Mouse (Mus musculus): ENCODE data around the gene P2ry6. TPM values are rescaled to one million over a fixed set of nuclear protein-coding genes. Genes with fewer than 3 reads are reported as not detected.

P2ry6 gene
- polyA plus RNA-seq, 1 experiment from 2014 or later, result 9.9 TPM

DNA sequence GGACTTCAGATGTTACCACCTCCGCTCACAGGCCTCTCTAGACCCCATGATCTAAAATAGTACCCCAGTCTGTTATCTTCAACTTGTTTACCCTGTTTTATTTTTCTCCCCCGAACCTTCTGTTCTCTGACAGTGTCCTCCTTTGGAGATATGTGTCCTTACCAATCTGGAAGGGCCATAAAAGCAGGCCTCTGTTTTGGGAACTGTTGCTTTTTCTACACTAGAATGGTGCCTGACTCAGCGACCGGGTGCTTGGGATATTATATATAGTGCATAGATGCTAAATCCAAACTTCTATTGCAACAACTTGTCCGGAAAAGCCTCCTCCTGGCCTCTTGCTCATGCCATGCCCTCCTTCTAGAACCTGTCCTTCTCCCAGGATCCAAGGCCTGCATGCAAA, 50.2 kb downstream of the P2ry6 start:
- peak overlapping the region; percentile 76 for H3K4me3 ChIP-seq
- H3K36me3 ChIP-seq, result peaks cover 29% of the 10 kb centered on the region; the same call in 1 of the 2 replicates
- 56% methylated on average over 5 of the region's 5 CpGs for WGBS
- peak overlapping the region; percentile 86 for H3K27ac ChIP-seq
- peaks cover 100% of the 10 kb centered on the region for H3K4me1 ChIP-seq
- H3K4me2 ChIP-seq, result peak overlapping the region; percentile 93
- H3K9ac ChIP-seq, result 0 out of 2 replicates have a peak overlapping the region, but pooled peaks have one; percentile 85
- H3K27me3 ChIP-seq, result no peaks in the 10 kb centered on the region
- H3K9me3 ChIP-seq, result no peaks in the 10 kb centered on the region
- ATAC-seq (ENCODE audit: borderline replicate concordance, extremely low read depth, low FRiP score, low TSS enrichment), result no peak

DNA sequence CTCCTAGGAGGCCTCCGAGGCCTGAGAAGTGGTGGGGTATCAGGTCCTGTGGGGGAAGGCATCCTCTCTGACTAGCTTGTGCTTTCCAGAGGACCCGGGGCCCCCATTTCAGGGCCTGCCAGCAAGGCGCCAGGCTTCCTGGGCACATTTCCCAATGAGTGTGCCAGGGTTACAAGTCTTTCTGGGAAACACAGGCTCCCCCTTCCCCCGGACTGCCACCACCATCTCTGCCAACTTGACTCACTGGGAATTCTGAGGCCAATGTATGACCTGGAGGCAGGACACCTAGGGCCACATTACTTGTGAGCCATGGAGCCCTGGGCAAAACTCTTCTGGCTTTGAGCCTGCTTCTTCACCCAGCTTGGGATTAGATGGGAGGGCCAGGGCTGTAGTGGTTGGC, 51.5 kb downstream of the P2ry6 start:
- no peak for ATAC-seq (ENCODE audit: borderline replicate concordance, extremely low read depth, low FRiP score, low TSS enrichment)
- Histone ChIP-seq H3K27me3 (no peaks in the 10 kb centered on the region), H3K4me2 (peak overlapping the region; percentile 93; the same call in 1 of the 2 replicates), H3K9me3 (no peaks in the 10 kb centered on the region), H3K4me3 (no peak overlapping the region), H3K4me1 (peaks cover 100% of the 10 kb centered on the region), H3K9ac (no peak overlapping the region), H3K36me3 (peaks cover 25% of the 10 kb centered on the region; the same call in 1 of the 2 replicates), H3K27ac (peak overlapping the region; percentile 33; the same call in 1 of the 2 replicates)
- WGBS, result 71% methylated on average over 4 of the region's 4 CpGs

DNA sequence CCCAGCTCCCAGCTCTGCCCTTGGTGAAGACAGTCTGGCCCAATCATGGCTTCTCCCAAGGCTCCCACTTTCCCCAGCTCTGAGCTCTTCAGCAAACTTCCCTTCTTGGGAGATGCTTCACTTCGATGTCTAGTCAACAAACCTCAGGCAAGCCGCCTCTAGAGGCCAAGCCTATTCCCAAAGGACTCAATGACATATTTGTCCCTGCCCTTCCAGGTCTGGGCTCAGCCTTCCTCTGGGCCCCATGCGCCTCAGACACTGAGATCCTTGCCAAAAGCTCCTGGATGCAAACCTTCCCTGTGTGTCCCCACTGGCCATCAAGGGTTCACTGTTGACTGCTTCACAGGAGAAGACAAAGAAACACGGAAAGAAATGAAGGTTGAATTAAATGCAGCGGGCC, 53.2 kb downstream of the P2ry6 start:
- 78% methylated on average over 5 of the region's 5 CpGs for WGBS
- Histone ChIP-seq H3K9ac (no peak overlapping the region), H3K4me3 (no peak overlapping the region), H3K4me1 (peaks cover 100% of the 10 kb centered on the region), H3K36me3 (peaks cover 34% of the 10 kb centered on the region), H3K9me3 (no peaks in the 10 kb centered on the region), H3K27ac (peak overlapping the region; percentile 84; the same call in 1 of the 2 replicates), H3K4me2 (no peak overlapping the region), H3K27me3 (no peaks in the 10 kb centered on the region)
- ATAC-seq (ENCODE audit: borderline replicate concordance, extremely low read depth, low FRiP score, low TSS enrichment), result no peak

DNA sequence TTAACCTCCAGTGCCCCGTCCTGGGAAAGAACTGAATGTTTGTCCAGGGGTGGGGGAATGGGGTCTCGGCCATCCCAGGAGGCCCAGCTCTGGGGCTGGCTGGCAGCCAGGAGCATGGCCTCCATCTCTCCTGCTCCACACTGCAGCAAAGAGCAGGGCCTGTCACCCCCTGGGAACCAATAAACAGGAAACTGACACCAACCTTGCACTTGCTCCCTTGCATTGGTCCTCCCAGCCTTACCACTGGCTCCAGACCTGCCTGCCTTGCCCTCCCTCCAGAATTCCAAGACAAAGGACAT, 54.7 kb downstream of the P2ry6 start:
- peak; percentile 69 for ATAC-seq (ENCODE audit: borderline replicate concordance, extremely low read depth, low FRiP score, low TSS enrichment)
- no peak overlapping the region for H3K4me3 ChIP-seq
- no peaks in the 10 kb centered on the region for H3K27me3 ChIP-seq
- no peak overlapping the region; the same call in 1 of the 2 replicates for H3K9ac ChIP-seq
- whole genome bisulfite sequencing, result 22% methylated on average over 2 of the region's 2 CpGs
- peaks cover 95% of the 10 kb centered on the region for H3K4me1 ChIP-seq
- H3K9me3 ChIP-seq, result no peaks in the 10 kb centered on the region
- H3K36me3 ChIP-seq, result peaks cover 46% of the 10 kb centered on the region
- H3K27ac ChIP-seq, result peak overlapping the region; percentile 84
- H3K4me2 ChIP-seq, result peak overlapping the region; percentile 33

DNA sequence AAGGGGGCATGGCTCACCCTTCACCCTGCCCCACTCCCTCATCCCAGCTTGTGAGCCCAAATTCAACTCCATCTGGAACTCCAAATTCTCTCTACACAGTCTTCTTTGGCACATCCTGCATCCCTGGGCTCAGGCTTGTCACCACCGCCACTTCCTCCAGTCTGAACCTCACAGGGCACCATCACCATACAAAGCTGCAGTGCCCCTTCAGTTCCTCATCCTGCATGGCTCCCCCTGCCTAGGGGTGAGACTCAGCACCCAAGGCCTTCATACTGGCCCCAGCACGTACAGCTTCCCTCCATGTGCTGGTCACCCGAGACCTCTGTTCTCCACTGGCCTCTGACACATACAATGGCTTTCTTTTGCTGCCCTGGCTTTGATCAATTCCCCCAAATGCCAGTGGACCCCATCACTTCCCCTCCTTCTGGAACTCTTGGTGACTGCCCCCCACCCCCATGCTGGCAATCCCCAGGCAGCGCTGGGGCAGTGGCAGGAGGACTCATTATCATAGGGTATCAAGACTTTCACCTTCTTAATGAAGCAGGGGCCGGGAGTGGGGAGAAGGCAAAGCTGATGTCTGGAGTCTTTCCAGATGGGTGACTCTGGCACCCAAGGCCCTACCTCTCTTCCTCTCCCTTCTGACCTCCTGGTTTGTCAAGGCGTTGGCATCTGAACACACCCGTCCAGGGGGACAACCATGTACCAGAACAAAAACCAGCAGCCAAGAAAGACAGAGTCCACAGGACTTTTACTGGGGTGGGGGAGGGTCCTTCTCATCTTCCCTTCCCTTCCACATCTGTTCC, 55.2 kb downstream of the P2ry6 start:
- no peak for ATAC-seq (ENCODE audit: borderline replicate concordance, extremely low read depth, low FRiP score, low TSS enrichment)
- Histone ChIP-seq H3K9ac (peak overlapping the region; percentile 12), H3K9me3 (no peaks in the 10 kb centered on the region), H3K4me2 (peak overlapping the region; percentile 33), H3K4me3 (no peak overlapping the region), H3K27ac (peak overlapping the region; percentile 84), H3K36me3 (peaks cover 46% of the 10 kb centered on the region), H3K27me3 (no peaks in the 10 kb centered on the region), H3K4me1 (peaks cover 91% of the 10 kb centered on the region)
- WGBS, result 31% methylated on average over 7 of the region's 7 CpGs

DNA sequence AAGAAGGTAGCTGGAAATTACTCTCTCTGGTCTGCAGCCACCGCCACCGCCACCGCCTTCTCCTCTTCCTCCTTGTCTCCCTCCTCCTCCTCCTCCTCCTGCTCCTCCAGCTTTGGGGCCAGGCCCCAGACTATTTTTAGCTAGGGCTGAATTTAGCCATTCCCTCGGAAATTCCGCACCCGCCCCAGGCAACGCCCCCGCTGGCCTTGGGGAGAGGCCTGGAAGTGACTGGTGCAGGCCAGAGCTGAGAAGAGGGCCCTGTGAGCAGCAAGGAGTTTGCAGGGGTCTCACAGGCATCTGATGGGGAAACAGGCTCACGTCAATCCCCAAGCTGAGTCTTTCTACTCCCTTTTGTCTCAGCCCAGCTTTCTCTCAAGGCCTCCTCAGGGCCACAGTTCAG, 56.3 kb downstream of the P2ry6 start:
- Histone ChIP-seq H3K4me2 (peak overlapping the region; percentile 33), H3K4me3 (no peak overlapping the region), H3K27ac (peak overlapping the region; percentile 84), H3K9me3 (no peaks in the 10 kb centered on the region), H3K9ac (peak overlapping the region; percentile 8; the same call in 1 of the 2 replicates), H3K27me3 (no peaks in the 10 kb centered on the region), H3K4me1 (peaks cover 91% of the 10 kb centered on the region), H3K36me3 (peaks cover 44% of the 10 kb centered on the region)
- WGBS, result 11% methylated on average over 9 of the region's 9 CpGs
- peak; percentile 44; the same call in 1 of the 2 replicates for ATAC-seq (ENCODE audit: borderline replicate concordance, extremely low read depth, low FRiP score, low TSS enrichment)

DNA sequence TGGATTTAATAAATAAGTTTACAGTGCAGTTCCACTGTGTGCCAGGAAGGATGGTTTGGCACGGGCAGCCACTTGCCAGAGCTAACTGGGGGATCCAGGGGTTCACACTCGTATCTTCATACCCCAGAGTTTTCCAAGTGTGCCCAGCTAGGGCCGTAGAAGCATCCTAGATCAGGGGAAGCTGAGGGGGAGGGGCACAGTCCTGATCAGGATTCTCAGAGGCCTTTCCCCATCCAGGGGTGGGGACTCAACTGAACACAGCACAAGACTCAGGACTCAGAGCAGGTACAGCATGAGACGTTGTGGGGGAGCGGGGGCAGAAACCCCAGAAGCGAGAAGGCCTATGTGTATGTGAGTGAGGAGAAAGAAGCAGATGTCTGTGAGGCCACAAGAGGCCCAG, 56.7 kb downstream of the P2ry6 start:
- ATAC-seq (ENCODE audit: borderline replicate concordance, extremely low read depth, low FRiP score, low TSS enrichment), result 0 out of 2 replicates have a peak, but pooled peaks have one; percentile 2
- 44% methylated on average over 6 of the region's 6 CpGs for WGBS
- H3K9me3 ChIP-seq, result no peaks in the 10 kb centered on the region
- peak overlapping the region; percentile 33 for H3K4me2 ChIP-seq
- H3K27me3 ChIP-seq, result no peaks in the 10 kb centered on the region
- peaks cover 41% of the 10 kb centered on the region for H3K36me3 ChIP-seq
- no peak overlapping the region for H3K4me3 ChIP-seq
- peaks cover 91% of the 10 kb centered on the region for H3K4me1 ChIP-seq
- H3K27ac ChIP-seq, result peak overlapping the region; percentile 84
- no peak overlapping the region for H3K9ac ChIP-seq

DNA sequence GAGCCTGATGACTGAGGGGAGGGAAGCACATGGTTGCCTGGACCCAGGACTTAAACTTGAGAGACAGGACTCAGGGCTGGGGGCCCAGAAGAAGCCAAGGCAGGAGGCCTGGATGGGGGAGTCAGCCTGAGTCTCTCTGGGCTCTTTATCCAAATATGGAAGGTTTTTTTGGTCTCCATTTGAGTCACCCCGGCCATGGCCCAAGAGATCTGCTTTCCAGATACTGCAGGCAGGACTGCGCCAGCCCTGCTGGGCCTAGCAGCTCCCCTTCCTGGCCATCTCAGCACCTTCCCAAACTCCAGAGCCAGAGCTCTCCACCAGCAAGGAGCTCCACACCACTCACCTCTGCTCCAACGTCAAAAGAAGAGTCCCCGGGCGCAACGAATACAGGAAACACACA, 57.9 kb downstream of the P2ry6 start:
- Histone ChIP-seq H3K36me3 (peaks cover 29% of the 10 kb centered on the region), H3K9ac (no peak overlapping the region), H3K4me2 (no peak overlapping the region), H3K9me3 (no peaks in the 10 kb centered on the region), H3K4me3 (no peak overlapping the region), H3K27me3 (no peaks in the 10 kb centered on the region), H3K27ac (0 out of 2 replicates have a peak overlapping the region, but pooled peaks have one; percentile 12), H3K4me1 (peaks cover 91% of the 10 kb centered on the region)
- 62% methylated on average over 6 of the region's 6 CpGs for WGBS
- no peak for ATAC-seq (ENCODE audit: borderline replicate concordance, extremely low read depth, low FRiP score, low TSS enrichment)

DNA sequence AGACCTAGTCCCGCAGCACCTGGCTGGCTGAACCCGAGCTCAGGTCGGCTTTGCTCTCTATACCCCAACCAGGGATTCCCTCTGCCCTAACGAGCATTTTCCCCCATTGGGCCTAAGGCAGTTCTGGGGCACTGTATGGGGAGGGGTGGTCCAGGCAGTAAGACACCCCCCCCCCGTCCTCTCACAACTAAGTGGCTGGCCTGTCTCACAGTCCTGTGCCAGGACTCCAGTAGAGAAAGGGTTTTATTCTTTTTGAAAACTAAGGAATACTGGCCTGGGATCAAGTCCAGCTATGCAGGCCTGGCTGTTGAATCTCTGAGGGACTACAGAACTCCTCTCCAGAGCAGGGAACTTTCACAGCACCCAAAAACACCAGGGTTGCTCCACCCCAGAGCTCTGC, 59.2 kb downstream of the P2ry6 start:
- Histone ChIP-seq H3K27ac (no peak overlapping the region), H3K9me3 (no peaks in the 10 kb centered on the region), H3K4me1 (peaks cover 91% of the 10 kb centered on the region), H3K9ac (no peak overlapping the region), H3K4me2 (no peak overlapping the region), H3K36me3 (peaks cover 21% of the 10 kb centered on the region), H3K27me3 (no peaks in the 10 kb centered on the region), H3K4me3 (no peak overlapping the region)
- WGBS, result 75% methylated on average over 5 of the region's 5 CpGs
- no peak for ATAC-seq (ENCODE audit: borderline replicate concordance, extremely low read depth, low FRiP score, low TSS enrichment)

DNA sequence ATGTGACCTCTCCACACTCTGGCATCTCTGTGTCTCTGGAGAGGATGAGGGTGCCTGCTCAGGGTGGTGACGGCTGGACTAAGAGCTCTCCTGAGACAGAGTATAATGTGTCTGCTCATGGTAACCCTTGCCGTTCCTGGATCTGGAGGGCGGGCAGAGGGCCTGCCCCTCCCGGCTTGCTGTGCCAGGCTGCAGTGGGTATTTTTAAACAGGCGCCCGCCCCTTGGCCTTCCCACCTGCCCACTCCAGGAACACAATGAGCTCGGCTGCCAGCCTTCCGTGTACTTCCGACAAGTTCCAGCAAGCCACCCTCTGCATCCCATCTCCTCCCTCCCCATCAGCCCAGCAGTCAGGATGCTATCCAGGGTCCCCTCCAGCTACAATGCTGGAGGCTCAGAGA, 62.7 kb downstream of the P2ry6 start:
- WGBS, result 18% methylated on average over 9 of the region's 9 CpGs
- Histone ChIP-seq H3K36me3 (peaks cover 21% of the 10 kb centered on the region), H3K9ac (no peak overlapping the region), H3K27me3 (no peaks in the 10 kb centered on the region), H3K27ac (peak overlapping the region; percentile 47), H3K4me3 (no peak overlapping the region), H3K9me3 (no peaks in the 10 kb centered on the region), H3K4me2 (peak overlapping the region; percentile 37), H3K4me1 (peaks cover 90% of the 10 kb centered on the region)
- ATAC-seq (ENCODE audit: borderline replicate concordance, extremely low read depth, low FRiP score, low TSS enrichment), result no peak

DNA sequence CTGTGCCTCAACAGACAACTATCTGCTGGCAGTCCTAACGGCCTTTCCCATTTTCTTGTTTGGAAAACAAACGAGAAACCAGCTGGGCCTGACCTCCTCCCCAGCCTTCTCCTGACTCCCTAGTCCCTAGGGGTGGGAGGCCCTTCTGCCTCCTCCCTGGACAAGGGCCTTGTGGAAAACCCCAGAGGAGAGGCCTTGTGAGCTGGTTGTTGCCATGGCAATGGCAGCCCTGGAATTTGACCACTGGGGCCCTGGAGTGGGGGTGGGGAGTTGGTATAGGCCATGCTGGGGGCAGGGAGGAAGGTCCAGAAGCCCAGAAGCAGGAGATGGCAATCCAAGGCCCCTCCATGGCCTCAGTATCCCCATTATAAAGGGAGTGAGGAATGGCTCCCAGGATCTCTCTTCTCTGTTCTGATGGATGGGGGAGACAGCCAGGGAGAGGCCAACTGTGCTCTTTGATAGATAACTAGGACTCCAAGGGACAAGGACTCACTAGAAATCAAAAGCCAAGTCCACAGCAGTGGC, 63.1 kb downstream of the P2ry6 start:
- 12% methylated on average over 2 of the region's 2 CpGs for WGBS
- no peaks in the 10 kb centered on the region for H3K27me3 ChIP-seq
- peak overlapping the region; percentile 37 for H3K4me2 ChIP-seq
- peak overlapping the region; percentile 47 for H3K27ac ChIP-seq
- no peak overlapping the region for H3K9ac ChIP-seq
- peaks cover 90% of the 10 kb centered on the region for H3K4me1 ChIP-seq
- H3K9me3 ChIP-seq, result no peaks in the 10 kb centered on the region
- ATAC-seq (ENCODE audit: borderline replicate concordance, extremely low read depth, low FRiP score, low TSS enrichment), result peak; percentile 15; the same call in 1 of the 2 replicates
- peaks cover 16% of the 10 kb centered on the region for H3K36me3 ChIP-seq
- no peak overlapping the region for H3K4me3 ChIP-seq

DNA sequence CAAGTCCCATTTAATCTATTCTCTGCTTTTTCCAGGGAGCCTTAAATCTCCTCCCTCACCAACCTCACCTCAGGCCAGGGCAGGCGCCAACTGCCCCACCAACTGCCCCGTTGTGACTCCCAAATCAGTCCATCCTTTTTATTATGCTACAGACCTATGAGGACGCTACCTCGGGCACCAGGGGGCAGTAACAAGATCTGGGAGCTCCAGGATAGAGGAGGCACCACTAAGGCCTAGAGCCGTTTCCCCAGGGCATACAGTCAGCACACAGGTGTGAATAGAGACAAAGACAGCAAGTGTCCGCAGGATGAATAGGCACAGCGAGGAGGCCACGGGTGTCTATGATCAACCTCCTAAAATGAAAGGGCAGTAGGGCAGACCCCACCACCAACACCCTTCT, 65.9 kb downstream of the P2ry6 start:
- no peak for ATAC-seq (ENCODE audit: borderline replicate concordance, extremely low read depth, low FRiP score, low TSS enrichment)
- Histone ChIP-seq H3K4me1 (peaks cover 95% of the 10 kb centered on the region), H3K9ac (peak overlapping the region; percentile 20; the same call in 1 of the 2 replicates), H3K27me3 (no peaks in the 10 kb centered on the region), H3K36me3 (peaks cover 3% of the 10 kb centered on the region; the same call in 1 of the 2 replicates), H3K9me3 (no peaks in the 10 kb centered on the region), H3K27ac (peak overlapping the region; percentile 90), H3K4me2 (peak overlapping the region; percentile 11; the same call in 1 of the 2 replicates), H3K4me3 (no peak overlapping the region)
- 38% methylated on average over 8 of the region's 8 CpGs for WGBS
